ENCODE assay signal across 12 mouse cellular contexts in genomic region chr7:143712023-143712422, GRCm38 (mm10). TPM values are rescaled to one million over a fixed set of nuclear protein-coding genes. Genes with fewer than 3 reads are reported as not detected.
A peak's percentile ranks its signal among the peaks of the same experiment; 100 is the strongest.
DNase-seq lines count a peak whose midpoint lies in the region; ATAC-seq lines count a peak whose summit lies in the region.
"Had no signal": no experiment of that assay in that cellular context is flagged by ENCODE, and none has a peak within 500 bp of the region (broad histone marks: within the 10 kb centered on the region; RNA-seq: fewer than 3 reads in every experiment).

No protein-coding gene starts in this region.

- H3K4me3 ChIP-seq in hindbrain, embryonic 13.5 days = no peak overlapping the region
- H3K4me3 ChIP-seq in hindbrain, embryonic 16.5 days (ENCODE audit: low read length) = no peak overlapping the region
- H3K4me3 ChIP-seq: liver, embryonic 12.5 days had no signal

- no peak for ATAC-seq in hindbrain, embryonic 13.5 days (ENCODE audit: low FRiP score)
- no peak for ATAC-seq in hindbrain, embryonic 16.5 days
- ATAC-seq in CD4-positive, CD25-positive, alpha-beta regulatory T cell, adult 4 months = no peak
- ATAC-seq: liver, embryonic 12.5 days had no signal

- peaks cover 13% of the 10 kb centered on the region for H3K4me1 ChIP-seq in hindbrain, embryonic 13.5 days (replicated peaks)
- H3K4me1 ChIP-seq in hindbrain, embryonic 16.5 days (ENCODE audit: control insufficient read depth, insufficient read depth, low read depth, low read length) = peaks cover 4% of the 10 kb centered on the region; the same call in 1 of the 2 replicates
- H3K4me1 ChIP-seq: liver, embryonic 12.5 days had no signal

- no peak overlapping the region for H3K4me2 ChIP-seq in hindbrain, embryonic 13.5 days
- H3K4me2 ChIP-seq in hindbrain, embryonic 16.5 days (ENCODE audit: low read length) = no peak overlapping the region
- H3K4me2 ChIP-seq: hindbrain, embryonic 14.5 days; liver, embryonic 12.5 days had no signal

- peaks cover 78% of the 10 kb centered on the region for H3K36me3 ChIP-seq in hindbrain, embryonic 13.5 days
- peaks cover 20% of the 10 kb centered on the region for H3K36me3 ChIP-seq in hindbrain, embryonic 16.5 days (ENCODE audit: control insufficient read depth, insufficient read depth, low read length)
- H3K36me3 ChIP-seq: G1E had no signal

- DNase-seq in embryo, embryonic 11 days = peak; percentile 3
- no peak for DNase-seq in embryo, embryonic 10.5 days (ENCODE audit: low spot score)
- DNase-seq in spleen, postnatal 36 days (ENCODE audit: low spot score in 2 of 2) = peak; percentile 20 to 36
- DNase-seq in spleen, adult 18-20 months = no peak
- peak; percentile 24 for DNase-seq in lung, postnatal 36 days
- DNase-seq: cerebellum, postnatal 14 days had no signal

- H3K9ac ChIP-seq in hindbrain, embryonic 13.5 days = no peak overlapping the region
- no peak overlapping the region for H3K9ac ChIP-seq in hindbrain, embryonic 16.5 days (ENCODE audit: low read depth, low read length)
- H3K9ac ChIP-seq: hindbrain, embryonic 14.5 days; liver, embryonic 12.5 days had no signal

- no peaks in the 10 kb centered on the region for H3K9me3 ChIP-seq in hindbrain, embryonic 13.5 days
- H3K9me3 ChIP-seq in hindbrain, embryonic 16.5 days (ENCODE audit: control insufficient read depth, low read length) = no peaks in the 10 kb centered on the region
- H3K9me3 ChIP-seq: G1E; liver, embryonic 12.5 days had no signal

- H3K27me3 ChIP-seq in hindbrain, embryonic 13.5 days = no peaks in the 10 kb centered on the region
- H3K27me3 ChIP-seq in hindbrain, embryonic 16.5 days (replicated peaks; ENCODE audit: control insufficient read depth, insufficient read depth, low read length) = no peaks in the 10 kb centered on the region
- H3K27me3 ChIP-seq: liver, embryonic 12.5 days had no signal

- peak overlapping the region; percentile 18; the same call in 1 of the 2 replicates for H3K27ac ChIP-seq in hindbrain, embryonic 13.5 days
- H3K27ac ChIP-seq in hindbrain, embryonic 16.5 days (ENCODE audit: low read depth, low read length) = no peak overlapping the region
- H3K27ac ChIP-seq: hindbrain, embryonic 14.5 days; liver, embryonic 12.5 days had no signal

- 68% methylated on average over 4 of the region's 4 CpGs for WGBS in hindbrain, embryonic 13.5 days
- 53% methylated on average over 4 of the region's 4 CpGs for whole genome bisulfite sequencing in hindbrain, embryonic 16.5 days

RNA-seq across cellular contexts. Expression of gene Tnfrsf23, which starts 26.4 kb away (rescaled TPM):
- polyA plus RNA-seq in hindbrain, embryonic 13.5 days (2015; fragmentation: Nextera tagmentation; extraction: Ambion mirVana) = 0.76 and 1.2 TPM in 2 replicates
- 0.71 and 1.5 TPM in 2 replicates for polyA plus RNA-seq in hindbrain, embryonic 16.5 days (2015; fragmentation: Nextera tagmentation; extraction: Ambion mirVana)
- polyA plus RNA-seq in CD4-positive, CD25-positive, alpha-beta regulatory T cell, adult 4 months (2017; shearing (Covaris generic)) = 1 to 10 TPM; 2.6 to 4.3 TPM
- polyA plus RNA-seq: G1E had no signal

RNA-seq across cellular contexts. Expression of gene Osbpl5, which starts 44.8 kb away (rescaled TPM):
- polyA plus RNA-seq in hindbrain, embryonic 13.5 days (2015; fragmentation: Nextera tagmentation; extraction: Ambion mirVana) = 27.6 and 31.4 TPM in 2 replicates
- 43.7 and 44.9 TPM in 2 replicates for polyA plus RNA-seq in hindbrain, embryonic 16.5 days (2015; fragmentation: Nextera tagmentation; extraction: Ambion mirVana)
- 10 to 100 TPM; 17.2 to 31.0 TPM for polyA plus RNA-seq in CD4-positive, CD25-positive, alpha-beta regulatory T cell, adult 4 months (2017; shearing (Covaris generic))
- polyA plus RNA-seq: G1E had no signal

RNA-seq across cellular contexts. Expression of gene Mrgprg, which starts 54.8 kb away (rescaled TPM):
- not detected in 2 replicates for polyA plus RNA-seq in hindbrain, embryonic 13.5 days (2015; fragmentation: Nextera tagmentation; extraction: Ambion mirVana)
- not detected in 2 replicates for polyA plus RNA-seq in hindbrain, embryonic 16.5 days (2015; fragmentation: Nextera tagmentation; extraction: Ambion mirVana)
- not detected for polyA plus RNA-seq in CD4-positive, CD25-positive, alpha-beta regulatory T cell, adult 4 months (2017; shearing (Covaris generic))
- polyA plus RNA-seq: G1E; hindbrain, embryonic 14.5 days; liver, embryonic 12.5 days had no signal

Comparison
In these comparisons a context has a peak if more than half of its experiments do, and no peak if none do; other contexts are left out.
1. DNase-seq: peak in embryo, embryonic 11 days (single experiment), spleen, postnatal 36 days (2 of 2) and lung, postnatal 36 days (single experiment); none in embryo, embryonic 10.5 days (single experiment) and spleen, adult 18-20 months (0 of 2).